Mouse (Mus musculus): ENCODE data around the gene Gm960. TPM values are rescaled to one million over a fixed set of nuclear protein-coding genes. Genes with fewer than 3 reads are reported as not detected.

Gene Gm960
- total and polyA plus RNA-seq, 2 experiments from 2014 or later, result 1.6 TPM; not detected in 1

- WGBS, result 23% methylated on average over 9 of the region's 12 CpGs
- Histone ChIP-seq H3K4me3 (ENCODE audit: low read depth, low read length) (no peak overlapping the region), H3K9me3 (replicated peaks; ENCODE audit: control insufficient read depth, low read length) (no peaks in the 10 kb centered on the region), H3K4me1 (ENCODE audit: control insufficient read depth, insufficient read depth) (no peaks in the 10 kb centered on the region), H3K27me3 (ENCODE audit: control insufficient read depth, insufficient read depth, low read length) (peaks cover 55% of the 10 kb centered on the region), H3K36me3 (replicated peaks; ENCODE audit: control insufficient read depth, insufficient read depth, low read length) (no peaks in the 10 kb centered on the region), H3K27ac (ENCODE audit: low read depth) (no peak overlapping the region), H3K9ac (replicated peaks; ENCODE audit: low read depth, low read length) (no peak overlapping the region), H3K4me2 (ENCODE audit: low read depth, low read length) (no peak overlapping the region)
- ATAC-seq (ENCODE audit: insufficient read depth, low read depth), result no peak
- TF ChIP-seq CTCF (IDR thresholded peaks at IDR 0.05; ENCODE audit: low read depth) (no peak), EP300 (IDR thresholded peaks at IDR 0.05; ENCODE audit: low read depth) (no peak)
- DNase-seq (ENCODE audit: low spot score), result no peak
Measured at GRCm38 (mm10) chr19:4718716-4719115, 20.2 kb upstream of the Gm960 start.

- Histone ChIP-seq H3K27me3 (ENCODE audit: control insufficient read depth, insufficient read depth, low read length) (peaks cover 70% of the 10 kb centered on the region), H3K4me3 (ENCODE audit: low read depth, low read length) (no peak overlapping the region), H3K36me3 (replicated peaks; ENCODE audit: control insufficient read depth, insufficient read depth, low read length) (no peaks in the 10 kb centered on the region), H3K9ac (replicated peaks; ENCODE audit: low read depth, low read length) (no peak overlapping the region), H3K27ac (ENCODE audit: low read depth) (no peak overlapping the region), H3K4me1 (ENCODE audit: control insufficient read depth, insufficient read depth) (0 out of 2 replicates have a peak, but pooled peaks cover under 1% of the 10 kb centered on the region), H3K4me2 (ENCODE audit: low read depth, low read length) (no peak overlapping the region), H3K9me3 (replicated peaks; ENCODE audit: control insufficient read depth, low read length) (no peaks in the 10 kb centered on the region)
- TF ChIP-seq CTCF (IDR thresholded peaks at IDR 0.05; ENCODE audit: low read depth), result no peak
- TF ChIP-seq EP300 (IDR thresholded peaks at IDR 0.05; ENCODE audit: low read depth), result no peak
- no peak for DNase-seq (ENCODE audit: low spot score)
- ATAC-seq (ENCODE audit: insufficient read depth, low read depth), result no peak
- WGBS, result 95% methylated on average over 2 of the region's 2 CpGs
Measured at GRCm38 (mm10) chr19:4717281-4717680, 18.8 kb upstream of the Gm960 start.

GRCm38 (mm10) chr19:4716756-4717155 is 18.3 kb upstream of the Gm960 start:
- no peaks in the 10 kb centered on the region for H3K9me3 ChIP-seq (replicated peaks; ENCODE audit: control insufficient read depth, low read length)
- H3K4me3 ChIP-seq (ENCODE audit: low read depth, low read length), result no peak overlapping the region
- TF ChIP-seq CTCF (IDR thresholded peaks at IDR 0.05; ENCODE audit: low read depth), result no peak
- TF ChIP-seq EP300 (IDR thresholded peaks at IDR 0.05; ENCODE audit: low read depth), result no peak
- H3K36me3 ChIP-seq (replicated peaks; ENCODE audit: control insufficient read depth, insufficient read depth, low read length), result no peaks in the 10 kb centered on the region
- peaks cover 74% of the 10 kb centered on the region for H3K27me3 ChIP-seq (ENCODE audit: control insufficient read depth, insufficient read depth, low read length)
- ATAC-seq (ENCODE audit: insufficient read depth, low read depth) (no peak), DNase-seq (ENCODE audit: low spot score) (no peak)
- no peak overlapping the region for H3K4me2 ChIP-seq (ENCODE audit: low read depth, low read length)
- H3K9ac ChIP-seq (replicated peaks; ENCODE audit: low read depth, low read length), result no peak overlapping the region
- peaks cover 6% of the 10 kb centered on the region; the same call in 1 of the 2 replicates for H3K4me1 ChIP-seq (ENCODE audit: control insufficient read depth, insufficient read depth)
- 90% methylated on average over 14 of the region's 14 CpGs for WGBS
- H3K27ac ChIP-seq (ENCODE audit: low read depth), result no peak overlapping the region

- Histone ChIP-seq H3K36me3 (replicated peaks; ENCODE audit: control insufficient read depth, insufficient read depth, low read length) (no peaks in the 10 kb centered on the region), H3K9ac (replicated peaks; ENCODE audit: low read depth, low read length) (no peak overlapping the region), H3K27ac (ENCODE audit: low read depth) (no peak overlapping the region), H3K4me2 (ENCODE audit: low read depth, low read length) (no peak overlapping the region), H3K9me3 (replicated peaks; ENCODE audit: control insufficient read depth, low read length) (no peaks in the 10 kb centered on the region), H3K4me1 (ENCODE audit: control insufficient read depth, insufficient read depth) (peaks cover 12% of the 10 kb centered on the region; the same call in 1 of the 2 replicates), H3K27me3 (ENCODE audit: control insufficient read depth, insufficient read depth, low read length) (peaks cover 83% of the 10 kb centered on the region), H3K4me3 (ENCODE audit: low read depth, low read length) (no peak overlapping the region)
- DNase-seq (ENCODE audit: low spot score), result no peak
- no peak for TF ChIP-seq EP300 (IDR thresholded peaks at IDR 0.05; ENCODE audit: low read depth)
- no peak for TF ChIP-seq CTCF (IDR thresholded peaks at IDR 0.05; ENCODE audit: low read depth)
- ATAC-seq (ENCODE audit: insufficient read depth, low read depth), result no peak
- WGBS, result 59% methylated on average over 3 of the region's 3 CpGs
Measured at GRCm38 (mm10) chr19:4713886-4714285, 15.4 kb upstream of the Gm960 start.

GRCm38 (mm10) chr19:4712781-4713526 is 14.5 kb upstream of the Gm960 start:
- peaks cover 12% of the 10 kb centered on the region; the same call in 1 of the 2 replicates for H3K4me1 ChIP-seq (ENCODE audit: control insufficient read depth, insufficient read depth)
- ATAC-seq (ENCODE audit: insufficient read depth, low read depth), result no peak
- TF ChIP-seq EP300 (IDR thresholded peaks at IDR 0.05; ENCODE audit: low read depth) (no peak), CTCF (IDR thresholded peaks at IDR 0.05; ENCODE audit: low read depth) (no peak)

More at GRCm38 (mm10) chr19:4712781-4713526, 14.5 kb upstream of the Gm960 start:
- Histone ChIP-seq H3K9me3 (replicated peaks; ENCODE audit: control insufficient read depth, low read length) (no peaks in the 10 kb centered on the region), H3K4me2 (ENCODE audit: low read depth, low read length) (peak overlapping the region; percentile 94), H3K27ac (ENCODE audit: low read depth) (no peak overlapping the region), H3K27me3 (ENCODE audit: control insufficient read depth, insufficient read depth, low read length) (peaks cover 81% of the 10 kb centered on the region), H3K4me3 (ENCODE audit: low read depth, low read length) (peak overlapping the region; percentile 53), H3K36me3 (replicated peaks; ENCODE audit: control insufficient read depth, insufficient read depth, low read length) (no peaks in the 10 kb centered on the region), H3K9ac (replicated peaks; ENCODE audit: low read depth, low read length) (no peak overlapping the region)
- DNase-seq (ENCODE audit: low spot score), result no peak
- WGBS, result 34% methylated on average over 13 of the region's 13 CpGs
